Mouse (Mus musculus): ENCODE data around the gene Hoxa3. TPM values are rescaled to one million over a fixed set of nuclear protein-coding genes. Genes with fewer than 3 reads are reported as not detected.

The Hoxa3 gene
- 0.66 and 2.2 TPM in 2 replicates for polyA plus RNA-seq (2016; fragmentation: Nextera tagmentation; extraction: Ambion mirVana)

DNA sequence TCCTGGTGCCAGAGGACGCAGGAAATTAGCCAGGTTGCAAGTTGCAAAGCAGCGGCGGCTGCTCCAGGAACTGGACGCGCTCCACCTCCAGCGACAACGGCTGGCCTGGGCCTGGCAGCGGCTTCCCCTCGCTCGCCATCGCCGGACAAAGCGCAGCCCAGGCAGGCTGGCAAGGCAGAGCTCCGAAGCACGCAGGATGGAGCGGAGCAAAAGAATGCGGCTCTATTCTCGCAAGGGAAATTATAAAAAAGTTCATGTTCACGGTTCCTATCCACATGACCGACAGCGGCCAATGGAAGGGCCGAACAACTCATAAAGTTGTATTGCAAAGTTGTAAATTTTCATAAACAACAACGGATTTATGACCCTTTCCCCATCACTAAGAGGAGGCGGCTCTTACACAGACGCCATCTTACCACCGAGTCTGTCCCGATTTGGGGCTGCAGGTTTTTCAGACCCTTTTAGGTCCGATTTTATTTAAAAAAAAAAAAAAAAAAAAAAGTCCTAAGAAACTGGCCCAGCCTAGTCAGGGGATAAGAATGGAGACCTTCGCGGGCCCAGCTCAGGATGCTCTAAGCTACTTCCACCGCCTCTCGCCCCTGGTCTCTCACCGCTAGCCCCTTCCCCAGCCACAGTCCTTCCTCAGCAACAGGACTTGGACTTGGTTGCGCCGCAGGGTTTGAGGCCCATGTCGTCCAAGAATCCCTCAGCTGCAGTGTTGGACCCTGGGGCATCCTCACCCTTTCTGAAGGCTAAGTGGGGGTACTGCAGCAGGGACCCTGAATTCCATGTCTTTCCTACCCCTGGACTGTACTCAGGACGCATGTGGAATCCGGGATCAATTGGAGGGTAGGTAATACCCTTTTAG is at the start of gene Hoxa3, which contains the start of gene Gm28308:
Hoxa3 (minus strand) TSS at position 218 of the 868 bp plus-strand sequence.
Gm28308 (minus strand) TSS at position 221 of the 868 bp plus-strand sequence.
- H3K9me3 ChIP-seq = no peaks in the 10 kb centered on the region
- WGBS = 2% methylated on average over 38 of the region's 38 CpGs
- no peak within 1 kb of the TSS for H3K27ac ChIP-seq (replicated peaks)
- no peaks in the 10 kb centered on the region for H3K36me3 ChIP-seq (replicated peaks)
- peaks cover 100% of the 10 kb centered on the region for H3K27me3 ChIP-seq (replicated peaks; ENCODE audit: low read depth, poor library complexity, severe bottlenecking)
- peak within 1 kb of the TSS; percentile 9; the same call in 1 of the 2 replicates for H3K4me3 ChIP-seq
- DNase-seq (ENCODE audit: low spot score) = no peak
- peaks cover 22% of the 10 kb centered on the region for H3K4me1 ChIP-seq

DNA sequence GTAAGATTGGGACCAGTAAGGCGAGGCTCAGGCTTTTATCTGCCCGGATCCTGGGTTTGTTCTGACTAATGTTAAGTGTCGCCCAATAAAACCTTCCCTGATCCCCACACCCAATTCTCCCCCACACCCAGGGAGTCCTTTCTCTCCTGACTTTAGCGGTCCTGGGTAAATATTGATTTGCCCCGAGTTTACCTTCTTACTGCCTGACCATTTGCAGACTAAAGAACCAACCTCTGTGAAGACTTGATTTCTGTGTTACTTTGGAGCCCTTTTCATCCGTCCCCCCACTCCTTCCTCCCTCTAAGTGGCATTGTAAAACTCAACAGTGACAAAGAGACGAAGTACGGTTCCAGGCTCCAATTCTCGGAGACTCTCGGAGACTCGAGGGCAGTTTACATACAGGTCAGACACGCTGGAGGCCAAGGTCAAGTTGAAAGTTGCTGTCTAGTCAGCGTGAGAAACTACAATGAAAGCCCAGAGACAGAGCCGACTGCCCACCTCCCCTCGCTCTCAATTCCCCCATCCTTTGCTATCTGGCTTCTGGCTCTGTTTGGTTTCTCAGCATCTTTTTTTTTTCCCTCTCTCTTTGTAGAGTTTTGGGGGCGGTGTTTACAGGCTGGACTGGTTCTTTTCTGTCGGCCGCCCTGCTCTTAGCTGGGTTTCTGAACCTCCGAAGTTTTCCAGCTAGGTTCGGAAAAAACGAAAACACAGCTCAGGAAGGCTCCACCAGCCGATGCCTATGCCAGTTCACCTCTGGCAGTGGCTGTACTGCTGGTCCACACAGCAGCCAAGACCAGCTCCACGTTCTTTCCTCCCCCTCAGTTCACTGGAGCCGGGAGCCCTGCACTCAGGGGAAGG is 49.6 kb upstream of the Hoxa3 start:
- peaks cover 14% of the 10 kb centered on the region for H3K4me1 ChIP-seq
- no peaks in the 10 kb centered on the region for H3K36me3 ChIP-seq (replicated peaks)
- H3K4me3 ChIP-seq = no peak overlapping the region
- H3K27ac ChIP-seq (replicated peaks) = no peak overlapping the region
- WGBS = 1% methylated on average over 24 of the region's 24 CpGs
- peak; percentile 61 for DNase-seq (ENCODE audit: low spot score)
- H3K27me3 ChIP-seq (replicated peaks; ENCODE audit: low read depth, poor library complexity, severe bottlenecking) = peaks cover 99% of the 10 kb centered on the region
- H3K9me3 ChIP-seq = no peaks in the 10 kb centered on the region

DNA sequence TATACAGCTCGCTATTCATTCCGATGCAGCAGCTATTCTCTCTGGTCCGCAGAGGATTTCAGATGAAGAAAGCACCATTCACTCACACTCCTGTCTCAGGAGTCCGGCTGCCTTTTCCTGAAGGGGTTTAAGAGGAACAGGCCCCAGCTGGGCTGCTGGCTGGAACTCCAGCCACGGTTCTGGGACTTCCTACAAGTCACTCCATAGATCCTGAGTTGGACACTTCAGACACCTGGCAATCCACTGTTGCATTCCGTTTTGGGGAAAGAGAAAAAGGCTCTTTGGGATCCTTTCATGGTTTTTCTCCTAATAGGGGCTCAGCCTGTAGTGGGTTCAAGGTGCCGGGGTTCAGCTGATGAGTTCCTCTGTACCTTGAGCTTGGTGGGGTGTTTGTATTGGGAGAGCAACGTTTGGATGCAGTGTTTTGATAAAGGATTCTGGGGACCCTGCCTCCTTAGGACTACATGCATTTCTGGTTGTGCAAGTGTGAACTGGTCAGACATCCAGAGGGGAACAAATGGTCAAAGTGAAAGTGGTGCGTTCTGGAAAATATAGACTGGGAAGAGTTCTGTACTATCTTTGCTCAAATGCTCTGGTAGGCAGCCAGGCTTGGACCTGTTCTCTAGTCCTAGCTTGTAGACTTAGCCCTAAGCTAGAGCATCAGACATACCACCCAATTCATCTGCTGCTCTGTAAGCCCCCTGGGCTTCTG is 48.8 kb upstream of the Hoxa3 start:
- peaks cover 14% of the 10 kb centered on the region for H3K4me1 ChIP-seq
- H3K9me3 ChIP-seq = no peaks in the 10 kb centered on the region
- no peaks in the 10 kb centered on the region for H3K36me3 ChIP-seq (replicated peaks)
- H3K27ac ChIP-seq (replicated peaks) = no peak overlapping the region
- DNase-seq (ENCODE audit: low spot score) = peak; percentile 60
- 4% methylated on average over 9 of the region's 9 CpGs for WGBS
- H3K27me3 ChIP-seq (replicated peaks; ENCODE audit: low read depth, poor library complexity, severe bottlenecking) = peaks cover 99% of the 10 kb centered on the region
- H3K4me3 ChIP-seq = no peak overlapping the region

DNA sequence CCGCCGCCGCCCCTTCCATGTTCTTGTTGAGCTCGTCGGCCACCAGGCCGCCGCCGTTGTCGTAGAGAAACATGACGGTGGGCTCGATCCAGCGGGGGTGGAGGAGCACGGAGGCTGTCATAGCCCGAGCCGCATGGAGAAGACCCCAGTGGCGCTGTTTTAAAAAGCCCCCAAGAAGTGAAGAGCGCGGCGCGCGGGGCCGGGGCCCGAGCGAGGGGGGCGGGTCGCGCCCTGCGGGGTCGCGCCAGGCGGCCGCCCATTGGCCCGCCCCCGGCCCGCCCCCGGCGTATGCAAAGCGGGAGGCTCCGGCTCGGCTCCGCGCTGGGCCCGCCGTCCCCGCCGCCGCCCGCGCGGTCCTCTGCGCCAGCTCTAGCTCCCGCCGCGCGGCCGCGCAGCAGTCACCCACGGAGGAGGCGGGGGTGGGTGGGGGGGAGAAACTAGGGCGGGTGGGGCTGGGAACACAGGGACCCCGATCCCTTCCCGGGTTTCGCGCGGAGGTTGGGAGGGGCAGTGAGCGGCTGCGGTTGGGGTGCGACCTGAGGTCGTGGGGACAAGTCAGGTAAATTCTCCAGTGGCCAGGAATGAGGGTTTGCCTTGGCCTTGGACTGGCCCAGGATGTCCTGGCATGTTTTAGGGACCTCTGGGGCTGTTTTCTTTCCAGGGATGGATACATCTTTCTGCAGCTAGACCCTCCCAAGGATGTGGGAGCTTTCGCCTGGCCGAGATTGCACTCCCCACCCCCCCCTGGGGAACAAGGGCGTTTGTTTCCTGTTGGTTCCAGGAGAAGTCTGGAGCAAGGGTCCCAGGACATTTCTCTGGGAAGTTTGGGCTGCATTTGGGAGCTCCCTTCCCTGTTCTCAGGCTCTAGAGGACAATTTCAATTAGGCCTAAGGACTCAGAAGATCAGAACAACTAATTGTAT is 47.8 kb upstream of the Hoxa3 start, which contains the start of gene Hoxa13:
Hoxa13 (minus strand) TSS at position 227 of the 922 bp plus-strand sequence.
- Histone ChIP-seq H3K27me3 (replicated peaks; ENCODE audit: low read depth, poor library complexity, severe bottlenecking) (peaks cover 99% of the 10 kb centered on the region), H3K4me3 (peak within 1 kb of the TSS; percentile 49), H3K27ac (replicated peaks) (no peak within 1 kb of the TSS), H3K4me1 (peaks cover 14% of the 10 kb centered on the region), H3K9me3 (no peaks in the 10 kb centered on the region), H3K36me3 (replicated peaks) (no peaks in the 10 kb centered on the region)
- under 1% methylated on average over 72 of the region's 72 CpGs for WGBS
- peak; percentile 74 for DNase-seq (ENCODE audit: low spot score)

- Histone ChIP-seq H3K36me3 (replicated peaks) (no peaks in the 10 kb centered on the region), H3K4me1 (peaks cover 14% of the 10 kb centered on the region), H3K9me3 (no peaks in the 10 kb centered on the region), H3K27ac (replicated peaks) (no peak overlapping the region), H3K27me3 (replicated peaks; ENCODE audit: low read depth, poor library complexity, severe bottlenecking) (peaks cover 99% of the 10 kb centered on the region), H3K4me3 (no peak overlapping the region)
- 1% methylated on average over 39 of the region's 39 CpGs for WGBS
- peak; percentile 62 for DNase-seq (ENCODE audit: low spot score)
These were observed 46.7 kb upstream of the Hoxa3 start for GRCm38 (mm10) chr6:52259811-52260261.

DNA sequence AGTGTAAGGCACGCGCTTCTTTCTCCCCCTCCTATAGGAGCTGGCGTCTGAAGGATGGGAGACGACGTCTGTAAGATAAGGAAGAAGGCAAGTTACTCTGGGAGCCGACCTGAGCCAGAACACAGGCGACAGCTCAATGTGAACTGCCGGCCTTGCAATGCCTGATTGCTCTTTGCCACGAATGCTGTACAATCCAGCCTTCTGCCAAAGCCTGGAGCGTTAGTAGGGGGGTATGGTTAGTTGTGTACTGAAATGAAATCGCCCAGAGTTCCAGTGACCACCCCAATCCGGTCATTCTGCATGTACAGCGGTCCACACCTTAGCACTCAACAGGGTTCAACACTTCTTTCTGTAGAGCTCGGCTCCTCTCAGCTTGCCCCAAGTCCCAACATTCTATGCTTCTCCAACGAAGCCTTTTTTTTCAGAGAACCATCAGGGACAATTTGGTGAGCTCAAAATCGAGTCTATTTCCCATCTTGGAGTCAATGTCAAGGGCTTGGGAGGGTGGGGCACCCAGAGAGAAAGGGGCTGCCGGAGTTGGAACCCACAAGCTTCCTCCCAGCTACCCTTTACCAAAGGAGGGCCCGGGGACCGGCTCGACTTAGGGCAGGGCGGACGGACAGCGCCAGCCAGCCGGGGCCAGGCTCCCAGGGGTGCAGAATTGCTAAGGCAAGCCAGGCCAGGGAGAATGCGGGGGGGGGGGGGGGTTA is 46.1 kb upstream of the Hoxa3 start:
- Histone ChIP-seq H3K27ac (replicated peaks) (no peak overlapping the region), H3K4me3 (no peak overlapping the region), H3K27me3 (replicated peaks; ENCODE audit: low read depth, poor library complexity, severe bottlenecking) (peaks cover 99% of the 10 kb centered on the region), H3K9me3 (no peaks in the 10 kb centered on the region), H3K36me3 (replicated peaks) (no peaks in the 10 kb centered on the region), H3K4me1 (peaks cover 14% of the 10 kb centered on the region)
- WGBS = under 1% methylated on average over 24 of the region's 25 CpGs
- DNase-seq (ENCODE audit: low spot score) = peak; percentile 64

- Histone ChIP-seq H3K4me1 (peaks cover 14% of the 10 kb centered on the region), H3K27ac (replicated peaks) (no peak overlapping the region), H3K36me3 (replicated peaks) (no peaks in the 10 kb centered on the region), H3K27me3 (replicated peaks; ENCODE audit: low read depth, poor library complexity, severe bottlenecking) (peaks cover 99% of the 10 kb centered on the region), H3K9me3 (no peaks in the 10 kb centered on the region), H3K4me3 (no peak overlapping the region)
- peak; percentile 82 for DNase-seq (ENCODE audit: low spot score)
- 2% methylated on average over 6 of the region's 6 CpGs for WGBS
These were observed 43.8 kb upstream of the Hoxa3 start for GRCm38 (mm10) chr6:52256956-52257355.

GRCm38 (mm10) chr6:52253511-52254500 is 40.7 kb upstream of the Hoxa3 start:
- H3K27ac ChIP-seq (replicated peaks) = no peak overlapping the region
- H3K27me3 ChIP-seq (replicated peaks; ENCODE audit: low read depth, poor library complexity, severe bottlenecking) = peaks cover 100% of the 10 kb centered on the region
- peak; percentile 62 for DNase-seq (ENCODE audit: low spot score)
- H3K36me3 ChIP-seq (replicated peaks) = no peaks in the 10 kb centered on the region
- peak overlapping the region; percentile 28; the same call in 1 of the 2 replicates for H3K4me3 ChIP-seq
- WGBS = 1% methylated on average over 59 of the region's 59 CpGs
- no peaks in the 10 kb centered on the region; the same call in 1 of the 2 replicates for H3K4me1 ChIP-seq
- H3K9me3 ChIP-seq = no peaks in the 10 kb centered on the region

GRCm38 (mm10) chr6:52252775-52253376 is 39.7 kb upstream of the Hoxa3 start:
- H3K27me3 ChIP-seq (replicated peaks; ENCODE audit: low read depth, poor library complexity, severe bottlenecking) = peaks cover 100% of the 10 kb centered on the region
- under 1% methylated on average over 35 of the region's 35 CpGs for WGBS
- H3K9me3 ChIP-seq = no peaks in the 10 kb centered on the region
- no peaks in the 10 kb centered on the region for H3K36me3 ChIP-seq (replicated peaks)
- H3K4me1 ChIP-seq = no peaks in the 10 kb centered on the region; the same call in 1 of the 2 replicates
- peak; percentile 60 for DNase-seq (ENCODE audit: low spot score)
- H3K4me3 ChIP-seq = no peak overlapping the region
- no peak overlapping the region for H3K27ac ChIP-seq (replicated peaks)

All from embryonic facial prominence, embryonic 10.5 days (tissue).